Mouse (Mus musculus): ENCODE data around the gene Gfpt2.

DNA sequence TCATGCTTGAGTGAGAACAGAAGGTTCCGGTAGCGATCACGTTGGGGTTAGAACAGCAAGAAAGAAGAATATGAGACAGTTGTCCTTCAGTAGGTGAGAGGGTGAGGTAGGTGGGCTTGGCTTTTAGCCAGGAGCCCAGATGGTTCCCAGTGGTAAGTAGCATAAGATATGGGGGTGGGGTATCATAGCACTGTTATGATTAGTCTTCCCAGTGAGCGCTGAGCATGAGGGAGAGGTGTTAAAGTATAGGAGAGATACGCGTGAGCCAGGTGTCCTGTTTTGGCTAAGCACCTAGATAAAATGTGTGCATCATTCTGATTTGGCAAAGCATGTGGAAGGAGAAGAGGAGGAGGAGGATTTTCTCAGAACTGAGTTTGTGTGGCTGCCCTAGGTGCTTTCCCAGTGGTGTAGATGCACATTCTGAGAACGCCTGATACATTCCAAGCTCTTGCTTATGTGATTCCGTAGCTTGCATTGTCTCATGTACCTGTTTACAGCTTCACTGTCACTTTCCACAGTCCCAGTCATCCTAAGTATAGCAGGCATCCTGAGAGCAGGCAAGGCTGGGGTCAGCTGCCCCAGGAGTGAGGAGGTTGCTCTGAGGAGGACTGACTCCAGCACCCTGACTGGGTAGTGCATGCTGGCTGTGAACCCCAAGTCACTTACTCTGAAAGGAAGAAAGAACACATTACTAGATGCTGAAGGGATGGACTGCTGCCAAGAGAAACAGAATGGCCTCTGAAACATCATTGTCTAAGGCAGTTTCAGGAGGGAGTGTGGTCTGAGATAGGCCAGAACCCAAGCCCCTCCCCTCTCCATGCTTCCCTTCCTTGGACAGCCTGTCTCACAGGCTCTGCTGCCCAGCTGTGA is 83.2 kb downstream of the Gfpt2 start:
- TF ChIP-seq POLR2A (IDR thresholded peaks at IDR 0.05; ENCODE audit: borderline replicate concordance, extremely low read depth, insufficient read depth, insufficient read length, poor library complexity, severe bottlenecking), result no peak
- TF ChIP-seq CTCF (IDR thresholded peaks at IDR 0.05; ENCODE audit: borderline replicate concordance, extremely low read depth, insufficient read depth, insufficient read length), result no peak
